Mouse (Mus musculus) cerebellum, postnatal 4 days (tissue): ENCODE measurements at regions not wholly inside any gene's neighbourhood (a gene's known extent, or its start where the extent isn't known, plus 50 kb on each side); places are given as distances from the start of the nearest gene placed in this dataset.

ENCODE experiments used
- DNase-seq, 2 experiments: peaks; one replicate each; pipeline ENCODE4 v3.0.0; 2022; ENCODE audit warnings: low spot score in 2 of 2, mixed read lengths in 1 of 2

DNA sequence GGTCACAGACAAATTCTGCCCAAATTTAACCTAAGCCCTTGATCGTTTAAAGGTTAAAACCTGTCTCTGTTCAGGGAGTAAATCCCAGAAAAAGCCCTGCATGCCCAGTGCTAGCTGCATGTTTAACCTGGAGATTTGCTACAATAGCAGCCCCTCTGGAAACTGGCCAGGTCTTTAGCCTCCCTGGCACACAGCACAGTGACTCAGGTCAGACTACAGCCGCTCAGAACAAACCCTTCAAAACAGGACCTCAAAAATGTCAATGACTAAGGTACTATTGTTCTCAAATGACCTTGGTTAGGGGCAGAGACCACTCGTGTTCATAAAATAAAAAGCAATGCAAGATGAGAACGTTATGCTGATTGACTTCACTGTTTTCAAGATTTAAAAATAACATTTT is 101.8 kb upstream of the Ccn2 start:
- DNase-seq = no peak

DNA sequence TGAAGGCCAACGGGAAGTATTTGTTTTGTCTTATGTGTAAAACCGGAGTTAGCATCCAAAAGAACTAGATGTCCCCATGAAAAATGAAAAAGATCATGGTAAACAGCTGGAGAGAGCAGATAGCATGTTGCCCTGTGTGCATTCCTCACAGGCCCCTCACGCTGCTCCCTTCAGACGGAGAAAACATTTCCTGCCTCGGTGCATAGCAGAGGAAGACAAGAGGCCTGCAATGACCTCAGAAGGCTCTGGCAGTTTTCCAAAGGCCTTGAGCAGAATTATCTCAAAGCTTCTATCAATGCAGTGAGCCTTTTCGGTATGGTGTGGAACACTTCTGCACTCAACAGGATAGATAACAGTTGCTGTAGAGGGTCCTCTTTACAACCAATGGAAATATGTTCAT is 101.3 kb upstream of the Ccn2 start:
- DNase-seq = no peak

DNA sequence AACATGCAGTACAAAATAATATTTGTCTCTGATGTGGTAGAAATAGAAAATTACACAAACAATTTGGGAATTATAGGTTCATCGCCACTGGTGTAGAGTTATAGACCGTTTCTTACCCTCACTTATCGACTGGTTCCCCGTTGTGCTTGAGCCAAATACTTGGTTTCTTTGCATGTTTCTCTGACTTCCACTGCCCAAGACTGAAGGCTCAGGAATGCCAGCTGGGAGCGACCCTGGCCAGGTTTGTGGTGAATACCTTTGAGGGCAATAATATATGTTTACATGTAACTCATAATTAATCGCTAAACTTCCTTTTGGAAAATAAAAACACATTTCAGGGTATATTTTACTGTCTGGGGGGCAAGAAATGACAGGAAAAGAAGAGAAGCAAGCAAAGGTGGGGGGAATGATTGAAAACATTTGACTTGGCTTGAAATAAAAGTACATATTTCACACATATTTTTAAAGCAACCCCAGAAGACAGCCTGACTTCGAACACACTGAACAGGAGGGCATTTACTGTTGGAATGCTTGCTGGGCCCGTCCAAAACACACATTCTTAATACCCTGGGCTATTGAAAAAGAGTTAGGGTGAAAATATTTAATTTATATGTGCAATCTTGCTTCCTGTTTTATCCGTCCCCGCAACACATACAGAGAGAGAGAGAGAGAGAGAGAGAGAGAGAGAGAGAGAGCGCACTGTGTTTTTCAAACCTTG is 75.3 kb upstream of the Ccn2 start:
- DNase-seq = no peak

GRCm38 (mm10) chr10:24520515-24520914 is 74.7 kb upstream of the Ccn2 start:
- DNase-seq = no peak

DNA sequence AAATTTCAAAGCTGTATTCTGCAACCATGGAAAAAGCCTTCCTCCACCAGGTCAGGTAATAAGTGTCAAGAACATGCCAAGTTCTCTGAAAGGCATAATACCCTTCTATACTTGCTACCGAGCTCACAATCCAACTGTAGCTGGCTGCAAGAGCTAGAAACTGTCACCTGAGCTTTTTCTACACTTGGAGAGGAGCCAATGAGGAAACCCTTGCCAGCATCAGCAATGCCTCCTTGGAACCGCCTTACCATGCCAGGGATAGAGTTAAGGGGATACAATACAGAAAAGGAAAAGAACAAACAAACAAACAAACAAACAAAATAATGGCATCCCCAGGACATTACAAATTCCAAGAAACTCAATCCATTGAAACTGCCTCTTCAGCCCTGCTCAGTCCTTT is 62.5 kb upstream of the Ccn2 start:
- no peak for DNase-seq

DNA sequence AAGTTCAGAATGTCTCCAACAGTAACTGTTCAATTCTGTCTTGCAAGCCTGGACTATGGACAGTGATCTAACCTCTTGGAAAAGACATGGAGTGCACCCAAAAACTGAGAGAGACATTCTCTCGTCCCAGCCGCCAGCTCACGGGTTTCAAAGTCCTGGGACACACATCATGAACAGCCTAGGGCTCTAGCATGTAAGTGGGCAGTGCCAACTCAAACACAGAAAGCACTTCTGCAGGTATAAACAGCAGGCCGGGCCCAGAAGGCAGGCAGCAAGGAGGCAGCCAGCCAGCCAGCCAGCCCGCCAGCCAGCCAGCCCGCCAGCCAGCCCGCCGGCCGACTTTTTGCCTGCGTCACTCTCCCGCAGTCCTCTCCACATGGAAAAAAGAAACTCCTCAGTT is 60.3 kb upstream of the Ccn2 start:
- DNase-seq = no peak

DNA sequence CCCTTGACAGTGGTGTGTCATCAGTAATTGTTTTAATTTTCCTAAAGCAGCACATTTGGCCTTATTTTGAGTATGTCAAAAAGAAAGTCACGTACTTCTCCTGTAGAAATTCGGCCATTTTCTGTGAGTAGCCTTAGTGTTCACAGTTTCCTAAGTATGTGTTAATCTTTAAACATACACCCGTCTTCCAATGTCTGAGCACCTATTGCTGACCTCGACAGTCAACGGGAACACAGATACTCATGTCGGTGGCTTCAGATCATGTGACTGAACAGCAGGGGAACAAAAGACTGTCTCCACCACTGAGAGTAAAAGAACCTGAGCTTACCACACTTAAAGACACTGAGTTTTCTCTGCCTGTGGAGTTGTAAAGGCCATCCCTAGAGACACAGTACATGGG is 59.8 kb upstream of the Ccn2 start:
- no peak for DNase-seq

- no peak for DNase-seq
These were observed 53.3 kb upstream of the Ccn2 start for GRCm38 (mm10) chr10:24541990-24542389.
